Mouse (Mus musculus) adipocyte (in vitro differentiated cells): ENCODE results near the gene Ubqln4.
A peak's percentile ranks its signal among the peaks of the same experiment; 100 is the strongest.

Experiments
- DNase-seq: peaks from one replicate; pipeline ENCODE4 v3.0.0-alpha.2; 2016; ENCODE audit warnings: low spot score

Gene Ubqln4

GRCm38 (mm10) chr3:88553525-88553879 is at the start of gene Ubqln4:
Ubqln4 (plus strand) TSS chr3:88553758.
- DNase-seq, result no peak

GRCm38 (mm10) chr3:88503881-88504746 is 49.4 kb upstream of the Ubqln4 start:
- no peak for DNase-seq

GRCm38 (mm10) chr3:88505081-88505480 is 48.5 kb upstream of the Ubqln4 start:
- DNase-seq, result no peak

GRCm38 (mm10) chr3:88505765-88506164 is 47.8 kb upstream of the Ubqln4 start:
- DNase-seq, result no peak

- no peak for DNase-seq
These were observed 44.3 kb upstream of the Ubqln4 start for GRCm38 (mm10) chr3:88509250-88509649.

- peak; percentile 92 for DNase-seq
These were observed 43.7 kb upstream of the Ubqln4 start, which contains the start of gene Lmna for GRCm38 (mm10) chr3:88509692-88510420. Lmna (minus strand) TSS chr3:88509956.

GRCm38 (mm10) chr3:88510421-88511289 is 42.9 kb upstream of the Ubqln4 start:
- no peak for DNase-seq

- no peak for DNase-seq
These were observed 42.0 kb upstream of the Ubqln4 start for GRCm38 (mm10) chr3:88511559-88511958.

GRCm38 (mm10) chr3:88512141-88512895 is 41.2 kb upstream of the Ubqln4 start:
- no peak for DNase-seq

GRCm38 (mm10) chr3:88512896-88513545 is 40.5 kb upstream of the Ubqln4 start:
- peak; percentile 68 for DNase-seq

GRCm38 (mm10) chr3:88513546-88514115 is 39.9 kb upstream of the Ubqln4 start:
- DNase-seq, result no peak

GRCm38 (mm10) chr3:88514231-88515094 is 39.1 kb upstream of the Ubqln4 start:
- no peak for DNase-seq

GRCm38 (mm10) chr3:88515095-88515386 is 38.5 kb upstream of the Ubqln4 start:
- DNase-seq, result no peak

GRCm38 (mm10) chr3:88516407-88516806 is 37.2 kb upstream of the Ubqln4 start:
- no peak for DNase-seq

- no peak for DNase-seq
These were observed 35.1 kb upstream of the Ubqln4 start for GRCm38 (mm10) chr3:88518411-88518810.

- no peak for DNase-seq
These were observed 33.5 kb upstream of the Ubqln4 start for GRCm38 (mm10) chr3:88520078-88520477.

- no peak for DNase-seq
These were observed 32.4 kb upstream of the Ubqln4 start for GRCm38 (mm10) chr3:88521156-88521555.

- peak; percentile 82 for DNase-seq
These were observed 31.7 kb upstream of the Ubqln4 start for GRCm38 (mm10) chr3:88521803-88522331.

GRCm38 (mm10) chr3:88523027-88523426 is 30.5 kb upstream of the Ubqln4 start:
- no peak for DNase-seq

GRCm38 (mm10) chr3:88525021-88525420 is 28.5 kb upstream of the Ubqln4 start:
- DNase-seq, result no peak
